Mouse (Mus musculus): ENCODE measurements around the gene Gars.

DNA sequence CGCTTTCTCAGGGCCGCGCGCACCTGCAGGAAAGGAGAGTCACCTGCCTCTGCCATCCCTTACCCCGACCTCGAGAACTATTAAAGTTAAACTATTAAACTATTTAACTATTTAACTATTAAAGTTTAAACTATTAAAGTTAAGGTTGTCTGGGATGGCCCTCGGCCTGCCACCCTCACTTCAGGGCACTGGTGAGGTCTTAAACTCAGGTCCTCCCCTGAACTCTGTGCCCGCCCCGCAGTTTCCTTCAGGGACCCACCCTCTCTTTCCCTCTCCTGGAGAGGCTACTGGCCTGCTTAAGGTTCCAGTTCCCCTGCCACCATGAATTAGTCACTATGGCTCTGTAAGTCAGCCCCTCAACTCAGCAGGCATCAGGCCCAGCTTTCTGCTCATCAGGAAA lies 53.6 kb downstream of the Gars start:
- TF ChIP-seq POLR2A (IDR thresholded peaks at IDR 0.05; ENCODE audit: control insufficient read depth, extremely low read depth, insufficient read depth, low read length, poor library complexity) (no peak), CTCF (IDR thresholded peaks at IDR 0.05; ENCODE audit: borderline replicate concordance, control insufficient read depth, extremely low read depth, insufficient read depth, low read length, poor library complexity) (no peak)
